Comparison of ENCODE assay signal across 8 mouse cellular contexts in the genomic region with DNA sequence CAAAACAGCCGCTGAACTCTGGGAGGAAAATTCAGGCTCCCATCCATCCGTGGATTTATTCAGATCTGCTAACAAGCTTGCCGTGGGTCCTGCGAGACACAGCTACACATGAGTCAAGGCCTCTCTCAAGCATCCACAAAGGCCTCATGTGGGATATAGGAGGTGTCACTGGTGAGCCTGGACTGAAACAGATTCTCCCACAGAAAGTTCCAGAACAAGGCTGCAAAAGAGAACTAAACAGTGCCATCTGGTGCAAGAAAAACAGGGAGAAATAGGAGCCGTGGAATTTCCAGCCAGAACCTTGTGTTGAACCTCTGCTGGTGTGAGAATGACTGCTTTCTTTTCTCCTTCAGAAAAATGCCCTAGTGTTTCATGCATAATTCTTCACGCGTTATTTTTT.
A peak's percentile ranks its signal among the peaks of the same experiment; 100 is the strongest.
DNase-seq lines count a peak whose midpoint lies in the region; ATAC-seq and TF ChIP-seq lines count a peak whose summit lies in the region.

No protein-coding gene starts in this region.

- H3K36me3 ChIP-seq in midbrain, embryonic 11.5 days (ENCODE audit: control insufficient read depth, insufficient read depth, low read length): no peaks in the 10 kb centered on the region
- H3K36me3 ChIP-seq in midbrain, embryonic 13.5 days: no peaks in the 10 kb centered on the region
- no peaks in the 10 kb centered on the region for H3K36me3 ChIP-seq in limb, embryonic 12.5 days
- no peaks in the 10 kb centered on the region for H3K36me3 ChIP-seq in thymus, adult 2 months (ENCODE audit: control insufficient read depth, insufficient read depth, low read length)

- H3K4me1 ChIP-seq in midbrain, embryonic 11.5 days (ENCODE audit: control insufficient read depth, insufficient read depth, low read length): no peaks in the 10 kb centered on the region; the same call in 1 of the 2 replicates
- H3K4me1 ChIP-seq in midbrain, embryonic 13.5 days (replicated peaks): peaks cover 18% of the 10 kb centered on the region
- peaks cover 24% of the 10 kb centered on the region for H3K4me1 ChIP-seq in limb, embryonic 12.5 days (replicated peaks)
- no peaks in the 10 kb centered on the region for H3K4me1 ChIP-seq in thymus, adult 2 months (replicated peaks; ENCODE audit: control insufficient read depth, insufficient read depth, low read length)

- TF ChIP-seq POLR2A in thymus, adult 2 months (IDR thresholded peaks at IDR 0.05; ENCODE audit: control insufficient read depth, extremely low read depth, insufficient read depth, low read length, poor library complexity): no peak

- H3K27ac ChIP-seq in midbrain, embryonic 11.5 days (ENCODE audit: low read depth, low read length): no peak overlapping the region
- no peak overlapping the region for H3K27ac ChIP-seq in midbrain, embryonic 13.5 days
- 0 out of 2 replicates have a peak overlapping the region, but pooled peaks have one; percentile 20 for H3K27ac ChIP-seq in limb, embryonic 12.5 days
- H3K27ac ChIP-seq in thymus, adult 2 months (ENCODE audit: control insufficient read depth, insufficient read depth, low read length): no peak overlapping the region

- no peak for ATAC-seq in midbrain, embryonic 11.5 days (ENCODE audit: low FRiP score)
- ATAC-seq in midbrain, embryonic 13.5 days: no peak
- no peak for ATAC-seq in limb, embryonic 12.5 days (ENCODE audit: insufficient number of reproducible peaks, insufficient read depth, low FRiP score, low TSS enrichment, low read depth)

- intact Hi-C loops in gastrocnemius, postnatal 36 days (cut with DNase I): loop anchor here (10.0 kb wide), 2 partner anchors 579 to 1421 kb away; no protein-coding TSS in a partner anchor

- no peaks in the 10 kb centered on the region for H3K9me3 ChIP-seq in midbrain, embryonic 11.5 days (ENCODE audit: control insufficient read depth, low read length)
- no peaks in the 10 kb centered on the region for H3K9me3 ChIP-seq in midbrain, embryonic 13.5 days
- H3K9me3 ChIP-seq in limb, embryonic 12.5 days: no peaks in the 10 kb centered on the region

- peak; percentile 42 for DNase-seq in gastrocnemius, adult 18-20 months (ENCODE audit: low spot score)
- DNase-seq in gastrocnemius, postnatal 36 days: no peak
- peak; percentile 84 for DNase-seq in midbrain, embryonic 11.5 days (ENCODE audit: low spot score, missing footprints)
- peak; percentile 7 to 24 for DNase-seq in heart, adult 9 months (ENCODE audit: low spot score in 2 of 2)
- DNase-seq in thymus, adult 2 months: no peak
- DNase-seq in c-Kit-positive CD71-positive TER-119-positive erythroid progenitor cells, embryonic 14.5 days (ENCODE audit: low spot score): no peak

- H3K4me3 ChIP-seq in midbrain, embryonic 11.5 days (ENCODE audit: low read depth, low read length): no peak overlapping the region
- H3K4me3 ChIP-seq in midbrain, embryonic 13.5 days (replicated peaks): no peak overlapping the region
- no peak overlapping the region for H3K4me3 ChIP-seq in limb, embryonic 12.5 days (replicated peaks)
- H3K4me3 ChIP-seq in thymus, adult 2 months (ENCODE audit: control insufficient read depth, insufficient read depth, low read length): no peak overlapping the region

- no peaks in the 10 kb centered on the region for H3K27me3 ChIP-seq in midbrain, embryonic 11.5 days (ENCODE audit: control insufficient read depth, insufficient read depth, low read length)
- H3K27me3 ChIP-seq in midbrain, embryonic 13.5 days: no peaks in the 10 kb centered on the region
- no peaks in the 10 kb centered on the region for H3K27me3 ChIP-seq in limb, embryonic 12.5 days
- H3K27me3 ChIP-seq in thymus, adult 2 months (ENCODE audit: control insufficient read depth, insufficient read depth, low read length): no peaks in the 10 kb centered on the region

- TF ChIP-seq CTCF in thymus, adult 2 months (IDR thresholded peaks at IDR 0.05; ENCODE audit: borderline replicate concordance, control insufficient read depth, extremely low read depth, insufficient read depth, low read length, poor library complexity): no peak

- H3K4me2 ChIP-seq in midbrain, embryonic 11.5 days: no peak overlapping the region
- no peak overlapping the region for H3K4me2 ChIP-seq in midbrain, embryonic 13.5 days (replicated peaks)
- no peak overlapping the region for H3K4me2 ChIP-seq in limb, embryonic 12.5 days

- WGBS in midbrain, embryonic 11.5 days: 75% methylated on average over 7 of the region's 7 CpGs
- 59% methylated on average over 7 of the region's 7 CpGs for WGBS in midbrain, embryonic 13.5 days
- 57% methylated on average over 7 of the region's 7 CpGs for WGBS in limb, embryonic 12.5 days
- 87% methylated on average over 7 of the region's 7 CpGs for WGBS in thymus, adult 2 months

- H3K9ac ChIP-seq in midbrain, embryonic 11.5 days (ENCODE audit: low read length): no peak overlapping the region
- no peak overlapping the region for H3K9ac ChIP-seq in midbrain, embryonic 13.5 days (replicated peaks)
- H3K9ac ChIP-seq in limb, embryonic 12.5 days (replicated peaks): no peak overlapping the region

Comparison
In these comparisons a context has a peak if more than half of its experiments do, and no peak if none do; other contexts are left out.
1. DNase-seq: peak in gastrocnemius, adult 18-20 months (single experiment), midbrain, embryonic 11.5 days (single experiment) and heart, adult 9 months (2 of 2); none in gastrocnemius, postnatal 36 days (0 of 2), thymus, adult 2 months (single experiment) and c-Kit-positive CD71-positive TER-119-positive erythroid progenitor cells, embryonic 14.5 days (single experiment).